Mouse (Mus musculus) c-Kit-positive CD71-positive TER-119-positive erythroid progenitor cells, embryonic 14.5 days (primary cell): ENCODE measurements around the gene Marcksl1.
"Not testable (repeated sequence)": the region's sequence is repeated elsewhere in the genome, so short reads cannot be mapped to it uniquely, and the experiment has no call there.

Experiments
- DNase-seq: peaks from one replicate; pipeline ENCODE4 v3.0.0-alpha.2; 2013; ENCODE audit warnings: low spot score

The Marcksl1 gene

DNA sequence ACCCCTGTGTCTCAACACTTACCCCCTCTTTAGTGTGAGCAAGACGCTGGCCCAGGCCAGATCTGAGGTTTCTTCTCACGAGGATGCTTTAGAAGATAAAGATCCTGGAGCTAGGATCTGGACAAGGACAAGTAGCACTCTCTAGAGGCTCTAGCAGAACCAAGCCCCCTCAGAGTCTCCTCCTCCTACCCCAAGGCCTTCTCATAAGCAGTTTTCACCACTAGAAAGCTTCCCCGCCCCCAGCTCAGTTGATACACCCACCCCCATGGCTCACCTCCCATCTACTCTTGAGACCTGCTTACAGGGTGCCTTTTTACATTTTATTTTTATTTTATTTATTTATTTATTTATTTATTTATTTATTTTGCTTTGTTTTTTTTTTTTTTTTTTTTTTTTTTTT lies 3.7 kb upstream of the Marcksl1 start:
- DNase-seq = no peak

DNA sequence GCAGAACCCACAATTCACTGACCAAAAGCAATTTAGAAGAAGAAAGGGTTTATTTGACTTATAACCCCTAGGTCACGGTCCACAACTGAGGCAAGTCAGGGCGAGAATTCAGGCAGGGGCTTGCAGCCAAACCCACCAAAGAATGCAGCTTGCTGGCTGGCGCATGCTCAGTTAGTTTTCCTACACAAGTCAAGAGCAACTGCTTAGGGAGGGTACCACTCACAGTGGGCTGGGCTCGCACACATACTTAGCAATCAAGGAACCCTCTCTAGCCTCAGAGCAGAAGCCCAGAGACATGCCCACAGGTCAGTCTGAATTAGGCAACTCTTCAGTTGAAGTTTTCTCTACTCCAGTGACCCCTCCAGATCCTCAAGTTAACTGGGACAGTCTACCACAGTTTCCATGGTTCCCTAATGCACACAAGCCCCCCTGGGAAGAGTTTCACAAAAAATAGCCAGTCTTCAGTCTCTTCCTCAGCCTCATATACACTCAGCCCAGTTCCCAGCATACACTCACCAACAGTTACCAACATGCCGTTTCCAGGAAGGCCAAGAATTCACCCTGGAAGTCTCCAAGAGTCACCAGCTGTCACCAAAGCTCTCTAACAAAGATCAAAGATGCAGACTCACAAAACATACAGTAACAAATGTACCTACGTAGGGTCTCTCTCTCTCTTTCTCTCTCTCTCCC lies 2.5 kb upstream of the Marcksl1 start:
- no peak for DNase-seq

DNA sequence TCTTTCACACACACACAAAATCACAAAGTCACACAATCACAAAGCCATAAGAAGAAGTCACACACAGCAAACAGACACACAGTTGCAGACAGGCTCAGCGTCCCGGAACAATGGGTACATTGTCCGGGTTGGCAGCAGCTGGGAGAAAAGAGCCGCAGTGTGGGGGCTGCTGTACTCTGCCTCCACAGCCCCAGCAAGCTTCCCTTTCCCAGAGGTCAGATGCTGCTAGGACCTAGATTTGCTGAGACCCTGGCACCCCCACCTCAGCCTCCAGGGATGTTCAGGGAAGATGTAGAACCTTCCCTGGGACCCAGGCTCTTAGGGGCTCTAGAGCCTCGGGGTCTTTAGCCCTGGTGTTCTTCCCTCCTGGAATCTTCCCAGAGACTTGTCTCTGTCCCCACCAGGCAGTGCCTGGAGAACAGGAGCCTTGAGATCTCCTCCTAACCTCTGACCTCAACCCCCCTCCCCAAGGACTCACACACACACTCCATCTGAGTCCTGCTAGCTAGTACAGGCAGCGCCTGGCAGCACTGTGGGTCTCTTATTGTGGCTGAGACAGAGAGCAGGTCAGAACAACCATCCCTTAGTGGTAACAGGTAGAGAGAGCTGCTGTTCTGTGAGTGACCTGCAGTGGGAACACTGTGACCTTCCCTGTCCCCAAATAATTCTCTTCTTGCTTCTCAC lies 1.8 kb upstream of the Marcksl1 start:
- DNase-seq = no peak

DNA sequence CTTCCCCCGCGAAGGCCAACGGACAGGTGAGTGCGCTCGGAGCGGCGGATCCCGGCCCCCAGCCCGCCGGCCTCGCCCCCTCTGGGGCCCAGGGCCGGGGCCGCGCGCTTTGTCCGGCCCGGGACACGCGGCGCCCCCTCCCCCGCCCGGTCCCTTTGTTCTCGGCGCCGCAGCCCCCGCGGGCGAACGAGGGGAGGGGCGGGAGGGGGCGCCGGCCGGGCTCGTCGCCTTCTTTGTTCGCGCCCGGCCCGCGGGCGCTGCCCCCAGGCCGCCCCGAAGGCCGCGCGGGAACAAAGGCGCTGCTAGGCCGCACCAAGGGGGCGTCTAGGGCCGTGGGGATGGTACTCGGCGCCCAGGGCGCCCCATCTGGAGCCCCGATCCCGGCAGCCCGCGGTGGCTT lies 510 bp downstream of the Marcksl1 start:
- no peak for DNase-seq

DNA sequence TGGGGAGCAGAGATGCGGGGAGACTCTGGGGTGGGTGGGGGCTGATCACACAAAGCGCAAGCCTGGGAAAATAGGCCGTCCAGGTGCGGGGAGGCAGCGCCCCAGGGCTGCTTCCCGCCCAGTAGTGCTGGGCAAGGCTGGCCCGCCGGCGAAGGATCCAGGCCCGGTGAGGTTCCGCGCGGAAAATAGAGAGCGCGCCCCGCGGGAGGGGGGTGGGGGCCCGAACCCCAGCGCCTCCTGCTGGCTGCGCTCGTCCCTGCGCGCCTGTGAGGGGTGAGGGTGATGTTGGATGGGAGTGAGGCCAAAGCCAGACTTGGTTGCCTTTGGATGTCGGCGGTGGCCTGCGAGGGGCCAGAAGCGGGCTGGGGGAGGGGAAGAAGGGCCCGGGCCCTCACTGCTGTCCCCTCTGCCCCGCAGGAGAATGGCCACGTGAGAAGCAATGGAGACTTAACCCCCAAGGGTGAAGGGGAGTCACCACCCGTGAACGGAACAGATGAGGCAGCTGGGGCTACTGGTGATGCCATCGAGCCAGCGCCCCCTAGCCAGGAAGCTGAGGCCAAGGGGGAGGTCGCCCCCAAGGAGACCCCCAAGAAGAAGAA lies 1.0 kb downstream of the Marcksl1 start:
- peak; percentile 48 for DNase-seq

DNA sequence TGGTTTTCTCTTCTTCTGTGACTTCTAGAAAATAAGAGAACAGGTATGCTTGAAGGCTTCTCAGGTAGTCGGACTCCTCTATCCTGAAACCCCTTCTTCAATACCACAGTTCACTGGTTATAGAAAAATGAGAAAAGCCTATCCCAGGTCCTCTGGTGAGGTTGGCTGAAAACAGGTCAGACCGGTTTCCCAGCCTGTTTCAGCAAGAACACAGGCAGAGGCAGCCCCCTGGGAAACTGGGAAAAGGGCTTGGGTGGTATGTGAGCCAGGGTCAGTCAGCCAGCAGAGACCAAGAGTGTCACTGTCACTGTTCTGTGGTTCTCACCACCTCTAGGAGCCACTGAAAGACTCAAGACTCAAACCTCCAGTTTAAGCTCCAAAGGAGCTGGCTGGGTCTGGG lies 3.5 kb downstream of the Marcksl1 start:
- no peak for DNase-seq

DNA sequence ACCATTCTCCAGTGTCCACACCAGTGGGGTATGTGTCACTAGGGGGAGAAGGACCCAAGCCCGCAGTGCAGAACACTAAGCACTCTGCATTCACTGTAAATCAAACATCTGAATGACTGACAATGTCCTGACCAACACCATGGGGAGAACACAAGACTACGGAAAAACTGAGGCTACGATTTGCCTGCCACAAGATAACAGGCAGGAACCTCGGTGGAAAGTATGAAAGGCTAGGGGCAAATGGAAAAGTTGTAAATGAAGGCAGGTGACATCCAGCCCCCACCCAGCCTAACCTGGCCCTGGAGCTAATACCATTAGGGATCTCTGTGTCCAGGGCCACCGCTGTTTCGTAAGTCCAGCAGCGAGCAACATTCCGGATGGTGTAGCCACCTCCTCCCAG lies 5.1 kb downstream of the Marcksl1 start:
- DNase-seq = no peak

DNA sequence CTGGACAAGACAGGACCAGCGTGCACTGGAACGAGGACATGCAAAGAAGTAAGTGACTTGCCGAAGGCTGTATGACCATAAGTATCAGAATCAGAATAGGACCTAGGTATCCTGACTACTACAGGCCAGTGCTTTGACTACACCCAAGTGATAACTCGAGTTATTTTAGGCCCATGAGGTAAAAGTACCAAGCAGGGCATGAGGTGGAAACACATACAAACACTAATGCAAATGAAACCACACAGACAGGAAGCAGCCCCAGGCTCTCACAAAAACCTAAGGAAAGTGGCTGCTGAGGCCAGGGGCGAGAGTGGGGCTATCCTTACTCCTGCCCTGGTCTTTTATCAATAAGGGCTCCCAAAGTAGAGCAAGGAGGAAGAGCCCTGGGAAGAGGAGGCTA lies 12.0 kb downstream of the Marcksl1 start:
- DNase-seq = no peak

DNA sequence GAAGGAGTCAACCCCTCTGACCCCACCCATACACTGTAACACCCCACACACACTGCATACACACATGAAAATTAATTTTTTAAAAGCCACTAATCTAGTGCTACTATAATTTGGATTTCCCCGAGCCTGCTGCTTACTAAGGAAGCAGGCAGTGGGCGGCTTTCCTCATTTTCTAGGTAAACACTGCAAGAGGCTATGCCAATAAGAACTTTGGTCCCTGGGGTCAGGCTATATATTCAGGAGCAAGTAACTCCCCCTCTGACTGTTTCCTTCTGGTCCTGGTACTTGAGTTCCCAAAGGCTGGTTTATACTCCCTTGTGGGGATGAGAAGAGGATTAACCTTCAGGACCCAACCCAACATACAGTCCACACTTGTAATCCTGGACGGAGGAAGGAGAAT lies 12.5 kb downstream of the Marcksl1 start:
- DNase-seq = no peak

DNA sequence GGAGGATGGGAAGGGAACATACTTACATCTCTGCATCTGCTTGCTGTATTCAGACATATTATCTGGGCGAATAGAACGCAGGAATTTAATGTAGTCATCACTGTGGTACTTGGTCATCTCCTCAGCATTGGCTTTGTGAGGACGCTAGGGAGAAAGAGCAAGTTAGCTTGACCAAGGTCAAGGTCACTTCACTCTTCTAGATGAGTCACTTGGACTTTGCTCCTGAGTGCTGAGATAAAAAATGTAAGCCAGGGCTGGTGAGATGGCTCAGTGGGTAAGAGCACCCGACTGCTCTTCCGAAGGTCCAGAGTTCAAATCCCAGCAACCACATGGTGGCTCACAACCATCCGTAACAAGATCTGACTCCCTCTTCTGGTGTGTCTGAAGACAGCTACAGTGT lies 15.5 kb downstream of the Marcksl1 start:
- DNase-seq = not testable (repeated sequence)

DNA sequence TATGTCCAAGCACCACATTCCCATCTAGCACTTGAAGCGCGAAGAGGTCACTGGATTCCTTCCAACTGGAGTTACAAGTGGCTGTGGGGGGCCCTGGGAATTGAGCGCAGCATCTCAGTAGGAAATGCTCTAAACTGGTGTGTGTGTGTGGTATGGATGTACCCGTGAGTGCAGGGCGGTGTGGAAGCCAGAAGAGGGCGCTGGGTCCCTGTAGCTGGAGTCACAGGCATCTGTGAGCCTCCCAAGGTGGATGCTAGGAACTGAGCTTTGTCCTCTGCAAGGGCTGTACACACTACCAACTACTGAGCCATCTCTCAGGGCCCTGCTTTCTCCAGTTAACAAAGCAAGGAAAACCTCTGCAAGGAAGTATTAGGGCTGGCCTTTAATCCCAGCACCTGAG lies 26.6 kb downstream of the Marcksl1 start:
- DNase-seq = peak; percentile 48

DNA sequence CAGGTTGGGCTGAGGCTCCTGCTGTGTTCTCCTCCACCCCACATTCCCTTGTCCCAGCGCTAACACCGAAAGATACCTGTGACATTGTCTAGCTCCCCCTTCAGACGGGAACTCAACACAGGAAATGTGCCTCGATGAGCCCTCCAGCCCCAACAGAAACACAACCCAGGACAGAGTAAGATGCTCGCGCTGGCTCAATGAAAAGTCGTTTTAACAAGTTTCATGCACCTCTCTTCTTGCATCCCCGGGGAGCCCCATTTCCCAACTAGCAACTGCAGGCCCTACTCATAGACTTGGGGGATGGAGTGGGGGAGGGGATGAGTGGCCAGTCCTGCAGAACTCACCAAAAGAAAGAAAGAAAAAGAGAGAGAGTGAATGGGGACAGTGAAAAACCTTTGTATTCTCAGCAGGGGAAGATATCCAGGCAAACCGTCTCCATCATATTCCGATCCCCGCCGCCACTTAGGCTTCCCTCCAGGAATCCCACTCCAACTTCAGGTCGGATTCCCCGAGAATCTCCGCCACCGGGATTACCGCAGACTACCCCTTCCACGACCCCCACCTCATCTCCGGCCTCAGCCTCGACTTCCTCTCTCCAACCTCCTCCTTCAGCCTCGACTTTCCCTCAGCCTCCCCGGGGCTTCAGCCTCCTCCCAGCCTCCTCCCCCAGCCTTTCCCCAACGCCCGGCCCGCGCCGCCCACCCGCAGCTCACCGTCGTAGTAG lies 28.6 kb downstream of the Marcksl1 start:
- DNase-seq = peak; percentile 48

DNA sequence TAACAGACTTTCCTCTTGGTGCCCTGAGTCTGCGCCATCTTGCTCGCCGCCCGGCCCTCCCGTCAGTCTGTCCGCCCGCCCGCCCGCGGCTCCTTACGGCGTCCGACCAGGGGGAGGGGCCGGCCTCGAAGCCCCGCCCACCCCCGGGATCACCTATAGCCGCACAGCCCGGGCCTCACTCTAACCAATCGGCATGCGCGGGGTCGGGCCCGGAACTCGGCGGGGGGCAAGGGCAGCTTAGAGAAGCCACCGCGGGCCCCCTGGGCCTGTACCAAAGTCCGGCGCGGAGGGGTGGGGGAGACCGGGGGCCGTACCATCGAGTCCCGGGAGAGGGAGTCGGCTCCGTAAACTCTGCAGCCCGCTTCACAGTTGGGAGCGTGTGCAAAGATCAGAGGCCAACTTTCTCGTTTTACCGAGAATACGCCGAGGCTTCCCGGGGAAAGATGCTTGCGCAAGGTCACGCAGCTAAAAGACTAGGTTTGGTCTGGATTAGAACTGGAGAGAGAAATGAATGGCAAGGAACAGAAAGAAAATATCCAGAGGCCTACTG lies 29.3 kb downstream of the Marcksl1 start, which contains the start of gene Hdac1:
Hdac1 (minus strand) TSS at position 122 of the 550 bp plus-strand sequence.
- peak; percentile 97 for DNase-seq

DNA sequence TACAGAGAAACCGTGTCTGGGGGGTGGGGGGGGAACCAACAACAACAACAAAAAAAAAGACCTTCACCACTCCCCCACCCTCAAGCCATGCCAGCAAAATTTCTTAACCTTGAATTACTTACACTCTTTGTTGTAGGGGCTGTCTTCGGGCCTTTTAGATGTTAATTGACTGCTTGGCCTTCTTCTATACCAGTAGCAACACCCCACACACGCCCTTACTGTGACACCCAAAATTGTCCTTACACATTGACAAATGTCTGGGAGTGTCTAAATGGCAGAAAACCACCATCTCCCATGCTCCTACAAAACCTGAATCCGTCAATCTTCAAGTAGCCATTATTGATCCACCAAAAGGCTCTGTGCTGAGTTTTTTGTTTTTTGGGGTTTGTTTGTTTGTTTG lies 30.7 kb downstream of the Marcksl1 start:
- DNase-seq = no peak

DNA sequence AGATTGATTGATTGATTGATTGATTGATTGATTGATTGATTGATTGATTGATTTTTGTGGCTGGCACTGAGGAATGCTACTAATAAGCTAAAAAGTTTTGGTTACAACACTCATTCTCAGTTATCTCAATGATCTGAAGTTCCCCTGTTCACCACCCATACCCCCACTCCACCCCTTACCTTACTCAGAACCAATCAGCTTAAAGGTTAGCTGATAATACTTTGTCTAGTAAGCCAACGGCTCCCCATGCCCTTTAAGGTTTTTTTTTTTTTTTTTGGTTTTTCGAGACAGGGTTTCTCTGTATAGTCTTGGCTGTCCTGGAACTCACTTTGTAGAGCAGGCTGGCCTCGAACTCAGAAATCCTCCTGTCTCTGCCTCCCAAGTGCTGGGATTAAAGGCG lies 34.2 kb downstream of the Marcksl1 start:
- not testable (repeated sequence) for DNase-seq

DNA sequence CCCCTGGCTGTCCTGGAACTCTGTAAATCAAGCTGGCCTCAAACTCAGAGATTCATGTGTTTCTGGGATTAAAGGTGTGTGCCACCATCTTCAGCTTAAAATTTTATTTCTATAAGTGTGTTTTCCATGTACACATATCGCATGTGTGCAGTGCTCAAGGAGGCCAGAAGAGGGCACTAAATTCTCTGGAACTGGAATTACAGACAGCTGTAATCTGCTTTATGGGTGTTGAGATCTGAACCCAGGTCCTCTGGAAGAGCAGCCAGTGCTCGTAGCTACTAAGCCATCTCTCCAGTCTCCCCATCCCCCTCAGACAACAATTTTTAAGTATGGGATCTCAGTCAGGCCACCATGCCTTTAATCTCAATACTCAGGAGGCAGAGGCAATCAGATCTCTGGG lies 35.9 kb downstream of the Marcksl1 start:
- peak; percentile 49 for DNase-seq

DNA sequence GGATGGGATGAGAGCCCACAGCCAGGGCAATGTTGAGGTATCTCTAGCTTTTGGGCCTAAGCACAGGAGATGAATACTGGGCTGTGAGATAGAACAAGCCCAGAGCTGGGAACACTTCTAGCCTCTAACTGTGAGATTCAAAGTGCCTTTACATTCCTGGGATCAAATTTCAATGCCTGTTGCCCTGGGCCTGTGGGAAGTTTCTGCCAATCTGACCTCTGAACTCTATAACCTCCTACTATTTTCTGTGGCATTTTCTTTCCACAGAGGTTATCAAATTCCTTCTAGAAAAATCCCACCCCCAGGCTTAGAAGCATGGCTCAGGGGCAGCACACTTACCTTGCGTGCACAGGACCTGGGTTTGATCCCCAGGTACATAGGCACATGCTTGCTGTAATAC lies 36.9 kb downstream of the Marcksl1 start:
- DNase-seq = no peak

DNA sequence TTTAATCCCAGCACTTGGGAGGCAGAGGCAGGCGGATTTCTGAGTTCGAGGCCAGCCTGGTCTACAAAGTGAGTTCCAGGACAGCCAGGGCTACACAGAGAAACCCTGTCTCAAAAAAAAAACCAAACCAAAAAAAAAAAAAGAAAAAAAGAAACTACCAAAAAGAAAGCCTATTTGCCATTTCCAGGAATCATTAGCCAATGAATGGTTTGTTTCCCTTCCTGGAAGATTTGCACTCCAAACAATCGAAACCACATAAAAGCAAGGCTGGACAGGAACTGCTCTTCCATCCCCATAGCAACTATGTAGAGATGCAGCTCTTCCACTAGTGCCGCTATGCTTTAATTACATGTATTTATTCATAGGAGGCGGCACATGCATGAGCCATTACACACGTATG lies 41.1 kb downstream of the Marcksl1 start:
- DNase-seq = not testable (repeated sequence)

DNA sequence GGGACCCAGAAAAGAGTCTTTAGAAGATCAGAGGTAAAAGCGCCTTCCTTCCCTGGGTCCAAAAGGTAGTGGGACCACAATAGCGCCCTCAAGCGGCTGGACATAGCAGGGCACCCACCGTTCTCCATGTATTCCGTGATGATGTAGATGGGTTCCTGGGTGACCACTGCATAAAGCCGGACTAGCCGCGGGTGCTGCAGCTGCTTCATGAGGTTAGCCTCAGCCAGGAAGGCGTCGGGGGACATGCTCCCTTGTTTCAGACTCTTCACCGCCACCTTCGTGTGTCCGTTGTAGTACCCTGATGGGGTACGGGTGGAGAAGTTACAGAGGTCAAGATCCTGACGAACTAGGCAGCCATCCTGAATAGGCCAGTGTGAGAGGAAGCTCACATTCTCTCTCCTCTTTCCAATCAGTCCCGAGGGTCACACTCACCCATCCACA lies 42.1 kb downstream of the Marcksl1 start:
- DNase-seq = peak; percentile 70

DNA sequence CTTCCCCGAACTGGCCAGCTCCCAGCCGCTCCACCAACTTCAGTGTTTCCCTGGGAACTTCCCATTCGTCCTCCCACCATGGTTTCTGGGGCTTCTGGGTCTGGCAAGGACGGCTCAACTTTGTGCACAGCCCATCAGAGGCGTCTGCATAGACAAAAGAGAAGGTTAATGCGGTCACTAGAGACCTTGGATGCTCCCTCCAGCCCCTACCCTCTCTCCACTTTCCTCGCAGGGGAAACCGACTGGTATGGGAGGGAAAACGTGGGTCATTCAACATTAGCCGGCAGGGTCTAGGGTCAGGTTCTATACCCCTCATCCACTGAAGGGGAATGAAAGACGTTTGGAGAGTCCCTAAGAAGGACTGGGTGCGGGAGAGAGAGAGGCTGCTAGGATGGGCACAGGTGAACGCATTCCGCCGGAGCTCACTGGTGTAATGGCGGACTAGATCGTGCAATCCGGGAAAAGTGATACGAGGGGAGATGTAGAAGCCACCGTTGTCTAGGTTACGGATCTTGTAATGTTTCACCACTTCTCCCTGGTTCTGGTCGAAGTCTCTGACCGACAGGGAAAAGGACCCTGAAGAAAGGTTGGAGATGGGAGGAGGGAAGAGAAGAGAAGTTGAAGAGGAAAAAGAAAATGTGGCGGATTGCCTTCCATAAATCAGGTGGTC lies 42.6 kb downstream of the Marcksl1 start:
- no peak for DNase-seq

DNA sequence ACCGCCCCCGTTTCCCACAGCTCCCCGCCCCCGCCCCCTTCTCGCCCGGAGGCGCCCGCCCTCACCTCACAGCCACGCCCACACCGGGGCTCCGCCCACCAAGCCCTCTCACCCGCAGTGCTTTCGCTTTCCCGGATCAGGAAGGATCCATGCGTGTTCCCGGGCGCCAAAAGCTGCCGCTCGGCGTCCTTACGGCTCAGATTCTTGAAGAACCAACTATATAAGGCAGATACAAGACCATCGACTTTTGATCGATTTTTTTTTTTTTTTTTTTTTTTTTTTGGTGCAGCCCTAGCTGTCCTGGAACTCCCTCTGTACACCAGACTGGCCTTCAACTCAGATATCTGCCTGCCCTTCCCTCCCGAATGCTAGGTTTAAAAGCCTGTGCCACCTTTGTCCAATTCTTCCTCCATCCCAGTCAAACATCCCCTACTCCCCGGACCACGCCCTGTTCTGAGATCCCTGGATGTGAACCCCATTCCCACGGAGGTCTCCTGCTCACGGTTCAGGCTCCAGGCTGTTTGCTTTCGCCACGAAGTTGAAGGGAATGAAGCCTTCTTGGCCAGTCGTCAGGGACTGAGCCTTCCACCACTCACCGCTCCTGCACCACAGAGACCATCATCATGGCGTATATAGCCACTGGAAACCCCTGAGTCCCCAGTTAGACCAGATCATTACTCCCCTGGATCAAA lies 43.3 kb downstream of the Marcksl1 start:
- DNase-seq = peak; percentile 87
